Mouse (Mus musculus) retina, adult 2 months (tissue): Measurements from ENCODE around the gene Sec14l1.

ENCODE experiments used
- DNase-seq: peaks from one replicate; pipeline ENCODE4 v3.0.0-alpha.2; 2012; ENCODE audit warnings: low read depth, low spot score

The Sec14l1 gene

GRCm38 (mm10) chr11:117127250-117127837 lies 12.4 kb downstream of the Sec14l1 start:
- no peak for DNase-seq

DNA sequence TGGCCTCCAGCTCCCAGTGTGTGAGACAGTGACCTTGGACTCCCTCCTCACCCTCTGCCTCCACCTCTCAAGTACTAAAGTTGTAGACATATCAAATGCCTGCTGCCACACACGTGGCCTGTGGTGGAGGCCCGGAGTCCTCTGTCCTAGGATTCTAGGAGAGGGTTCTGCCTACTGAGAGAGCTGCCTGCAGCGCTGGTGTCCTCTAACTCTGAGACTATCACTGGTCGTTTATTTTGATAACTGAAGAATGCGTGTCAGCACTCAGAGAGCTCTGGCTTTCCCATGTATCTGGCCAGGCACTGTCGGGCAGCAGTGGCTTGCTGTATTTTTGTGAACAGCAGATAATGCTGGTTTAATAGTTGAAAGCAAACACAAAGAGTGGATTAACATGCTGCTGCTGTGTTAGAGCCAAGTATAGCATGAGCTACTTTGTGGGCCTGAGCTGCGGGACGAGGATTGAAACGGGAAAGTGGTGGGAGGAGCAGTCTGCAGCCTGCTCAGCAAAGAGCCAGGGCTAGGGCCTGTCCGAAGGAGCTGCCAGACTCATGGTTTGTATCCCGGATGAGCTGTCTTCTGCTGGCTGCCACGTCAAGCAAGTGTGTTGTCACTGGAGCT lies 13.1 kb downstream of the Sec14l1 start:
- DNase-seq: no peak

DNA sequence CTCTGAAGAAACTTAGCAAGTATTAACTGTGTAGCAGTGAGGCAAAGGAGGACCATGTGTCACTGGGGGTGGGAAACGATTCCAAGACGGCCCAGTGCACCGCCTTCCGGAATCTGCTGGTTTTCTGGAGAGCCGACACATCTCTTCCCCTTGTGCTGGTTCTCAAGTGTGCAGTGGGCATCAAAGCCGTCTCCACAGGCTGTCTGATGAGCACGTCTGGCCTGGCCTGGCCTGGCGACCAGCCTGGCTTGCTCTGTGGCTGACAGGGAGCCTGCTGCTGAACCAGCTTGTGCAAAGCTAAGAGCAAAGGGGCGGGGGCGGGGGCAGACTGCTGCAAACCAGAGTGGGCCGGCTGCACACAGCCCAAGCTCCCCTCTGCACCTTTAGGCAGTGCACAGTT lies 14.5 kb downstream of the Sec14l1 start:
- DNase-seq: no peak

- no peak for DNase-seq
Measured at GRCm38 (mm10) chr11:117130068-117130467, 15.1 kb downstream of the Sec14l1 start.

GRCm38 (mm10) chr11:117130888-117131287 lies 15.9 kb downstream of the Sec14l1 start:
- DNase-seq: no peak

DNA sequence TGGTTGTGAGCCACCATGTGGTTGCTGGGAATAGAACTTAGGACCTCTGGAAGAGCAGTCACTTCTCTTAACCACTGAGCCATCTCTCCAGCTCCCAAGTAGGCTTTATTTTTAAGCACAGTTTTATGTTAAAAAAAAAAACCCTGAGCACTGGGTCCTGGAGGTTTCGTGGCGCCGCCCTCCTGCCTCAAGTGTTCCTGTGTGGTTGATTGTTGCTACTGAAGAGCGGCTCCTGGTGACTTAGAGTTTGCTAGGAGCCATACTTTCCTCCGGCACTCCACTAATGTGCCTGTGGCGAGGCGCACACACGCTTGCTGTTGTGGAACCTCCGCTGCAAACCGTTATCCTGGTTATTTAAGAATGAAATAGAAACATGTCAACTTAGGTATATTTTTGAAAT lies 16.5 kb downstream of the Sec14l1 start:
- DNase-seq: no peak

- no peak for DNase-seq
Measured at GRCm38 (mm10) chr11:117134776-117135387, 19.9 kb downstream of the Sec14l1 start.

GRCm38 (mm10) chr11:117135457-117136290 lies 20.7 kb downstream of the Sec14l1 start:
- DNase-seq: no peak

GRCm38 (mm10) chr11:117136880-117137279 lies 21.9 kb downstream of the Sec14l1 start:
- DNase-seq: no peak

DNA sequence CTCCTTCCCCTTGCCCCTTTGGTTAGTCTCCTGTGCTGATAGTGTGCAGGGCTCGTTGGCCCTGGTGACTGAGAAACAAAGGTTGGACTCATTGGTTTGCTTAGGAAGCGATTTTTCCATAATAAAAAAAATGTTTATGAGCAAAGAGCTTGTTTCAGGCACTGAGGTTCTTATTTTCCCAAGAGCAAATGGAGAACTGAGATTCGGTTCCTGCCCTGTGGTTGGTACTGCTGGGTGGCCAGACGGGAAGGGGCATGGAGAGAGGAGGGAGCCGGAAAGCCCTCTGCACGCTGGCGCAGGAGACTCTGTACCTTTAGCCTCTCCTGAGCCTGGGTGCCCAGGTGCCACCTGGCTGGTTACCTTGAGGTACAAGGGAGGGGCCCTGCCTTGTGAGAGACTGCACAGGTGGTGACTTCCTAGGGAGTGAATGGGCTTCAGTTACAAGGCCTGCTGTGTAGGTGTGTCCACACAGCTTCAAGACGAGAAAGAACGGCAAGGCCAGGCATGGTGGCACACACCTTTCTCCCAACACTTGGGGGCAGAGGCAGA lies 23.3 kb downstream of the Sec14l1 start:
- no peak for DNase-seq

GRCm38 (mm10) chr11:117138795-117139463 lies 24.0 kb downstream of the Sec14l1 start:
- DNase-seq: no peak

DNA sequence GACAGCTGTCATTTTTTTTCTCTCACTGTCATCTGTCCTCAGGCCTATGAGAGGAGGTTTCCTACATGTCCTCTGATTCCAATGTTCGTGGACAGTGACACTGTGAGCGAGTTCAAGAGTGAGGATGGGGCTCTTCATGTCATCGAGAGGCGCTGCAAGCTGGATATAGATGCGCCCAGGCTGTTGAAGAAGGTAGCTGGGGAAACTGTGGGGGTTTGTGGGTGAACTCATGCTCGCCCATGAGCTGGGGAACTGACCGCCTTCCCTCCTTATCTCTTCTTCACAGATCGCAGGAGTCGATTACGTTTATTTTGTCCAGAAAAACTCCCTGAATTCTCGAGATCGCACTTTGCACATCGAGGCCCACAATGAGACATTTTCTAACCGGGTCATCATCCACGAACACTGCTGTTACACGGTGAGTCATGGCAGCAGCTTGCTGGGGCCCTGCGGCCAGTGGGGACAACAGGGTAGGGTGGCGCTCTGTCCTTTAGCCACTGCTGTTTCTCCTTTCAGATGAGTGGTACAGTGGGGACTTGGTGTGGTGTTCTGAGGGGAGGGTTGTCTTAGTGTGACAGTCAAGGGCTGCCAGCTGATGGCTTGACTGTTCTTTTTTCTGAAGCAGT lies 26.5 kb downstream of the Sec14l1 start:
- DNase-seq: no peak

GRCm38 (mm10) chr11:117142507-117142906 lies 27.5 kb downstream of the Sec14l1 start:
- DNase-seq: no peak

DNA sequence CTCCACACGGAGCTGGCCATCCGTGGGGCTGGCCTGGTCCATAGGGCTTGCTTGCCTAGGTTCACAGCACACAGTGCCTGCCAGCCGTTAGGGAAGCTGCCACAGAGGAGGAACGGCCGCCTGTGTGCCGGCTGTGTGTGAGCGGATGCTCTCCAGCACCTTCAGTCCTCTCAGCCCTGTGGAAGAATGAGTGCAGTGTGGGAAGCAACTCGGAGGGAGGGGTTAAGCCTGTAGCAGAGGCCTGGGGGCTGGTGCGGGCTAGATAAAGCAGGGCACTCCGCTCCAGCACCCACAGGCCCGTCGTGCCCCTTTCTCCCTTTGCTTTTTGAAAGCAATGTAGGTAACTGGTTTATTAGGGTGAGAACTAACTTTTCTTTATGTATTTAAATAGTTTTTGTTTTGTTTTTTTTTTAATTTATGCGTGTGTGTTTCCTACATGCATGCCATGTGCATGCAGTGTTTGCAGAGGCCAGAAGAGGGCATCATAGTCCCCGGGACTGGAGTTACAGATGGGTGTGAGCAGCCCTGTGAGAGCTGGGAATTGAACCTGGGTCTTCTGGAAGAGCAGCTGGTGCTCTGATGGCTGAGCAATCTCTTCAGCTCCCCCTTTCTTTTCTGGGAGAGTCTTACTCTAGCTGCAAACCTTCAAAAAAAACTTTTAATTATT lies 30.6 kb downstream of the Sec14l1 start:
- no peak for DNase-seq

- no peak for DNase-seq
Measured at GRCm38 (mm10) chr11:117146118-117146506, 31.1 kb downstream of the Sec14l1 start.

- no peak for DNase-seq
Measured at GRCm38 (mm10) chr11:117146776-117147536, 32.0 kb downstream of the Sec14l1 start.

DNA sequence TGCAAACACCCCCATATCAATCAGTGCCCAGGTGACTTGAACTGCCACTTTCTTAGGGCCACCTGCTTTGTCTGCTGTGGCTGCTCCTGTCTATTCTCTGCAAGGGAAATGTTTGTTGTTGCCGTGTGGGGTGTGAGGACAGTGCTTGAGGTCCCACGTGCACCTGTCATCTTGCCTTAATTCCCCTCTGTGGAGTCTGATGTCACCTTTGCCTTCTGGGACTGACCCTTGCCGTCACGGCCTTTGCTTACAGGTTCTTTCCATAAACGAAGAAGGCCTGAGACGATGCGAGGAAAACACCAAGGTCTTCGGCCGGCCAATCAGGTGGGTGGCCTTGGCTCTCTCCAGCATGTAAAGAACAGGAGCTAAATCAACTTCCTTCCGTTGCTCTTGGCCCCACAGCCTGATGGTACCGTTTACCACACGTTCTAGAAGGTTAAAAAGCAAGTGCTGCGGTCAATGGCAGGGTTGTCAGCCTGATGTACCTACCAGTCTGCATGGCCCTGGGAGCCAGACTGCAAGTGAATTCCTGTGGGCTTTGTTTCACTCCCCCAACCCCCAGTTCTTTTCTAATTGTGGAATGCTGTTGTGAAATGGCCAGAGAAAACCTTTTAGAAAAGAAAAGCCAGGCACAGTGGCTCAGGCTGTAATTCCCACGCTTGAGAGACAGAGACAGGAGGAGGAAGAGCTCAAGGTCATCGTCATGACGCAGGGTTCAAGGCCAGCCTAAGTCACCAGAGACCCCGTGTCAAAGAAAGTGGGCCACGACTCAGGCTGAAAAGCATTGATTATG lies 34.1 kb downstream of the Sec14l1 start:
- no peak for DNase-seq

DNA sequence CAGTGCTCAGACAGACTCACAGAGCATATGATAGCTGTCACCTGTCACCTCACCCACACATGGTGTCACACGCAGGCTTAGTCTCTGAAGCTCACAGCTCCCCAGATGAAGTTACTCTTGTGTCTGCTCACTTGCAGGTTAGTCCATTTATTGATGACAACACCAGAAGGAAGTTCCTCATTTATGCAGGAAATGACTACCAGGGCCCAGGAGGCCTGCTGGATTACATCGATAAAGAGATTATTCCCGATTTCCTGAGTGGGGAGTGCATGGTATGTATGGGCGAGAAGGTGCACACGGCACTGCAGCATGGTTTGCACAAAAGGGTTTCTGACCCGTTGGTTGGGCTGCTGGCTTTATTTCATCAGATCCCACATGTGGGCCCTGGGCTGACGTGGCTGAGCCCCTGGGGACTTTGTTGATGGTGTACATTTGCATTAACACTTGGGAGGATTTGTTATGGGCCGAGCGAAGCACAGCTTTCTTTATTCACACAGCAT lies 35.5 kb downstream of the Sec14l1 start:
- DNase-seq: no peak

GRCm38 (mm10) chr11:117151461-117151860 lies 36.5 kb downstream of the Sec14l1 start:
- DNase-seq: no peak
